Mouse (Mus musculus): Measurements from ENCODE around the gene Tgds. TPM values are rescaled to one million over a fixed set of nuclear protein-coding genes. Genes with fewer than 3 reads are reported as not detected.
A peak's percentile ranks its signal among the peaks of the same experiment; 100 is the strongest.

Gene Tgds
- polyA plus RNA-seq, 1 experiment = 13.7 TPM

DNA sequence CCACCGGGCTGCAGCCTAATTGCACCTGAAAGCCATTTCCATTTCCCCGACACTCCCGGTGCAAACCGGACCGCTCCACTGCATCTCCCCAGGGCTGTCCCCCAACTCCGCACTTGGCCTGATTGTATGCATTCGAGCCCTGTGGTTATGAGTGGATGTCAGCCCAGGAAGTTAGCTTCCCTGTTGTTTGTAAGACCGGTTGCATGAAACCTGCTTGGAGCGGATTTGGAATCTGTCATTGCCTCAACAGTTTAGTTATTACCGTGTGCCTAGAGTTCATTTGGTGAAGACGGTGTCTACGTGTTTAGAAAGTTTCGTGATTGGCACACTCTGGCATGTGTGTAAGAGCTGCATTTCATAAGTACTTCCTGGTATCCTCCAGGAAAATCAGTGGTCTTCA, 4.9 kb upstream of the Tgds start:
- peaks cover 4% of the 10 kb centered on the region for H3K4me1 ChIP-seq (replicated peaks; ENCODE audit: control insufficient read depth, insufficient read depth, low read length)

DNA sequence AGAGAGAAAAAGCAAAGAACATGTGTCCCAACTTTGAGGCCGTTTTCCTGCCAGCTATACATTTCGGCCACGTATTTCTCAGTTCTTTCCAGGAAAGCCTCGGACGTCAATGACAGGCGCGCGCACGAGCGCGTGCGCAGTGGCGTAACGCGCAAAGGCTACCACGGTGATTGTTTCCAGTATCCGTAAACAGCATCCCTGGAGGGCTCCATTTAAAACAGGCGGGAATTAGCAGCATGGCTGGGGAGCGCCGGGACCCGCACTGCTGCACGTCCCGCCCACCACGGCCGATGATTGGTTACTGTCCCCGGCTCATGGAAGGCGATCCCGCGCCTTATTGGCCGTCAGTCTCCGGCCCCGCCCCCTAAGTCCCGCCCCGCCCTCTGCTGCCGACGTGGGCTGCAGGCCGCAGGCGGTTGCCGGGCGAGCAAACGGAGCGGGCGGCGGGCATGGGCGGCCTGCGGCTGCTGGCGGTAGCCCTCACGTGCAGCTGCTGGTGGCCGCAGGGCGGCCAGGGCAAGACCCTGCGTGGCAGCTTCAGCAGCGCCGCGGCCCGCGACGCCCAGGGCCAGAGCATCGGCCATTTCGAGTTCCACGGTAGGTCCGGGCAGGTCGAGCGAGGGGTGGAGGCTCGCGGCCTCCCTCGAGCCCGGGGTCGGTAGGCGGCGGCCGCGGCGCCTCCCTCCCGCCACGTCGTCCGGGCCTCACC, 4.3 kb upstream of the Tgds start, which contains the start of gene Gpr180:
TSS of gene Gpr180 (plus strand) at position 415 of the 709 bp plus-strand sequence.
- no peaks in the 10 kb centered on the region for H3K27me3 ChIP-seq (ENCODE audit: control insufficient read depth, insufficient read depth, low read length)

More for the DNA sequence above, 4.9 kb upstream of the Tgds start:
- no peak for DNase-seq
- H3K4me3 ChIP-seq (ENCODE audit: control insufficient read depth, insufficient read depth, low read length) = peak overlapping the region; percentile 65
- H3K36me3 ChIP-seq (ENCODE audit: control insufficient read depth, insufficient read depth, low read length) = 0 out of 2 replicates have a peak, but pooled peaks cover 3% of the 10 kb centered on the region
- H3K27me3 ChIP-seq (ENCODE audit: control insufficient read depth, insufficient read depth, low read length) = no peaks in the 10 kb centered on the region
- no peak overlapping the region for H3K27ac ChIP-seq (ENCODE audit: control insufficient read depth, insufficient read depth, low read length)
- 1% methylated on average over 13 of the region's 13 CpGs for WGBS
- TF ChIP-seq POLR2A (IDR thresholded peaks at IDR 0.05; ENCODE audit: control insufficient read depth, extremely low read depth, insufficient read depth, low read length, poor library complexity) (no peak), CTCF (IDR thresholded peaks at IDR 0.05; ENCODE audit: borderline replicate concordance, control insufficient read depth, extremely low read depth, insufficient read depth, low read length, poor library complexity) (no peak)

DNA sequence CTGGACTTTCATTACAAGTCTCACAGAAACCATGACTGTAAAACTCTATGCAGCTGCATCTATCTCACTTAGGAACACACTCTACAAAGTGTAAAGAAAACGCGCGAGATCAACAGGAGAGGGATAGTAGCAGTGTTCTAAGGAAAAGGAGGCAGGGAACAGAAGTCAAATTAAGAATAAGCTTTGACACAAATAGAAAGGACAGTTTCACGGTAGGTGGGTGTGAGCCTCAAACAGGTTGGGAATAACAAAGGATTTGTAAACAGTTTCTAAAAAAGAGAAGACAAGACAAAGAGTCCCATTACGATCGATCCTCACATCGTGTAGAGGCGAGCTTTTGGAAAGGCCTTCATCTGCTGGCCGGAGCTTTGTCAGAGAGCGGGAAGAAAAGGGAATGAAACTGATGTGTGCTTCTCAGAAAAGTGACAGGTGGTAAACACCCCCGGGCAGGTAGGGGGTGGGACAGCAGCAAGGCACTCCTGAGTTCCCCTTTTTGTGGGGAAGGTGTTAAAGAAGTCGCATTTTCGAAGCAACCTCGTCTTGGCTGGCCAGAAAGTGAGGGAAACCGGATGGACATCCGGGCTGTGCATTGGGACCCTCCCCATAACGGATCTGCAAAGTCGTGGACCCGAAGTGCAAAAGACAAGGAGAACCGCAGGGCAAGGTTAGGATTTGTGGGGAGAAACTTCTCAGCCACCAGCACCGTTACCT, 469 bp downstream of the Tgds start:
- Histone ChIP-seq H3K4me1 (replicated peaks; ENCODE audit: control insufficient read depth, insufficient read depth, low read length) (peaks cover 9% of the 10 kb centered on the region), H3K4me3 (ENCODE audit: control insufficient read depth, insufficient read depth, low read length) (peak overlapping the region; percentile 86), H3K27me3 (ENCODE audit: control insufficient read depth, insufficient read depth, low read length) (no peaks in the 10 kb centered on the region), H3K27ac (ENCODE audit: control insufficient read depth, insufficient read depth, low read length) (no peak overlapping the region), H3K36me3 (ENCODE audit: control insufficient read depth, insufficient read depth, low read length) (peaks cover 13% of the 10 kb centered on the region)
- DNase-seq = no peak
- whole genome bisulfite sequencing = 14% methylated on average over 21 of the region's 21 CpGs
- no peak for TF ChIP-seq POLR2A (IDR thresholded peaks at IDR 0.05; ENCODE audit: control insufficient read depth, extremely low read depth, insufficient read depth, low read length, poor library complexity)
- no peak; the same call in 1 of the 2 replicates for TF ChIP-seq CTCF (IDR thresholded peaks at IDR 0.05; ENCODE audit: borderline replicate concordance, control insufficient read depth, extremely low read depth, insufficient read depth, low read length, poor library complexity)

More for the DNA sequence above, 4.3 kb upstream of the Tgds start, which contains the start of gene Gpr180:
- under 1% methylated on average over 77 of the region's 77 CpGs for WGBS
- H3K4me1 ChIP-seq (replicated peaks; ENCODE audit: control insufficient read depth, insufficient read depth, low read length) = peaks cover 4% of the 10 kb centered on the region
- peak; percentile 52 for TF ChIP-seq POLR2A (IDR thresholded peaks at IDR 0.05; ENCODE audit: control insufficient read depth, extremely low read depth, insufficient read depth, low read length, poor library complexity)
- 0 out of 2 replicates have a peak, but pooled peaks have one; percentile 22 for TF ChIP-seq CTCF (IDR thresholded peaks at IDR 0.05; ENCODE audit: borderline replicate concordance, control insufficient read depth, extremely low read depth, insufficient read depth, low read length, poor library complexity)
- no peak within 1 kb of the TSS for H3K27ac ChIP-seq (ENCODE audit: control insufficient read depth, insufficient read depth, low read length)
- peak within 1 kb of the TSS; percentile 65 for H3K4me3 ChIP-seq (ENCODE audit: control insufficient read depth, insufficient read depth, low read length)
- 0 out of 2 replicates have a peak, but pooled peaks cover 3% of the 10 kb centered on the region for H3K36me3 ChIP-seq (ENCODE audit: control insufficient read depth, insufficient read depth, low read length)
- peak; percentile 94 for DNase-seq

DNA sequence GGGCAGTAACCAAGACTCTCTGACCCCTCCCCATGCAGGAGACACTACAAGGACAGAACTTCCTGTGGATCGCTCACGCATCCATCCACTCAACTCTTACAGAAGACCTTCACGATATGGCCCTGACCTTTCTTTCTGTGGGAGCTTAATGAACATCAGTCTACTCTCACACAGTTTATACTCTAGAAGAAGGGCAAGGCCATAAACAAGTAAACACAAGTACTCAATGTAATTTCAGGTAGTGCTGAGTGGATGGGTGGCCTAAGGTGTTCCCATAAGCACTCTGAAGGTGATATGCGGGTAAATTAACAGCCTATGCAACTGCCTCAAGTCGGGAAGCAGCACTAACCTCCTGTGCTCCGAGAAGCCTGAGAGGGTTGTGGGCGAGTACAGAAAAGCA, 1.1 kb downstream of the Tgds start:
- WGBS = 89% methylated on average over 7 of the region's 7 CpGs
- no peak for DNase-seq
- H3K4me1 ChIP-seq (replicated peaks; ENCODE audit: control insufficient read depth, insufficient read depth, low read length) = peaks cover 7% of the 10 kb centered on the region
- no peaks in the 10 kb centered on the region for H3K27me3 ChIP-seq (ENCODE audit: control insufficient read depth, insufficient read depth, low read length)
- H3K27ac ChIP-seq (ENCODE audit: control insufficient read depth, insufficient read depth, low read length) = no peak overlapping the region
- TF ChIP-seq CTCF (IDR thresholded peaks at IDR 0.05; ENCODE audit: borderline replicate concordance, control insufficient read depth, extremely low read depth, insufficient read depth, low read length, poor library complexity) (no peak), POLR2A (IDR thresholded peaks at IDR 0.05; ENCODE audit: control insufficient read depth, extremely low read depth, insufficient read depth, low read length, poor library complexity) (no peak)
- peaks cover 17% of the 10 kb centered on the region for H3K36me3 ChIP-seq (ENCODE audit: control insufficient read depth, insufficient read depth, low read length)
- no peak overlapping the region for H3K4me3 ChIP-seq (ENCODE audit: control insufficient read depth, insufficient read depth, low read length)

DNA sequence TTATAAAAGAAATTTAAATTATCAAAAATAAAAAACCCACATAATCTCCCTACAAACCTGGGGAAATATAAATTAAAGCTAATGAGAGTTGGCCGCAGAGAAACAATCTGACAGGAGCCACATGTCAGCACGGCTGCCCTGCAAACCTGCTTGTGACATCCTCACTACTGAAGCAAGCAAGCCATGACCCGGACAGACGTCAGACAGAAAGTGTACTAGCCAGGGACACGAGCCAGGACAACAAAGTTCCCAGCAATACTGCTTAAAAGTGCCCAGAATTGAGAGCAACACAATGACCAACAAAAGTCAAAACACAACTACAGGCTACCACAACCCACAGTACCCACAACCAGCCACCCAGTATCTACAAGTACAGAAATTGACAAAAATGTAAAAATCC, 6.3 kb downstream of the Tgds start:
- H3K36me3 ChIP-seq (ENCODE audit: control insufficient read depth, insufficient read depth, low read length) = peaks cover 38% of the 10 kb centered on the region
- WGBS = 98% methylated on average over 5 of the region's 5 CpGs
- TF ChIP-seq POLR2A (IDR thresholded peaks at IDR 0.05; ENCODE audit: control insufficient read depth, extremely low read depth, insufficient read depth, low read length, poor library complexity) (no peak), CTCF (IDR thresholded peaks at IDR 0.05; ENCODE audit: borderline replicate concordance, control insufficient read depth, extremely low read depth, insufficient read depth, low read length, poor library complexity) (no peak)
- no peak overlapping the region for H3K27ac ChIP-seq (ENCODE audit: control insufficient read depth, insufficient read depth, low read length)
- 0 out of 2 replicates have a peak, but pooled peaks cover under 1% of the 10 kb centered on the region for H3K4me1 ChIP-seq (replicated peaks; ENCODE audit: control insufficient read depth, insufficient read depth, low read length)
- no peak overlapping the region for H3K4me3 ChIP-seq (ENCODE audit: control insufficient read depth, insufficient read depth, low read length)
- no peaks in the 10 kb centered on the region for H3K27me3 ChIP-seq (ENCODE audit: control insufficient read depth, insufficient read depth, low read length)
- DNase-seq = no peak

DNA sequence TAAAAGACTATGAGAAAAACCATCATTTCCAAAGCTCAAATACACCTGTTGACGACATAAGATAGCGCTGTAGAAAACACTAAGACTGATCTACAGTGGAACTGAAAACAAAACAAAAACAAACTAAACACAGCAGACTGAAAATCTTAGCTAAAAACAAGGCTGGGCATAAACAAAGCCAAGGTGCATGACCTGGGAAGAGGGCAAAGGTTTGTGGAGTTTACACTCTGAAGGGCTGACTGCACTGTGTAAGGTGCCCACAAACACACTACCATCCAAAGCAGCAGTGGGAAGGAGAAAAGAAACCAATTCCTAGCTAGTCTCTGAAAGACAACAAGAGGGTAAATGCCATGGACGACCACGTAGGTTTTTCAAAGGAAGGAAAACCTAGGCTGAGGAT, 7.8 kb downstream of the Tgds start:
- Histone ChIP-seq H3K36me3 (ENCODE audit: control insufficient read depth, insufficient read depth, low read length) (peaks cover 52% of the 10 kb centered on the region), H3K27ac (ENCODE audit: control insufficient read depth, insufficient read depth, low read length) (no peak overlapping the region), H3K4me3 (ENCODE audit: control insufficient read depth, insufficient read depth, low read length) (no peak overlapping the region), H3K4me1 (replicated peaks; ENCODE audit: control insufficient read depth, insufficient read depth, low read length) (no peaks in the 10 kb centered on the region), H3K27me3 (ENCODE audit: control insufficient read depth, insufficient read depth, low read length) (no peaks in the 10 kb centered on the region)
- no peak for TF ChIP-seq CTCF (IDR thresholded peaks at IDR 0.05; ENCODE audit: borderline replicate concordance, control insufficient read depth, extremely low read depth, insufficient read depth, low read length, poor library complexity)
- no peak for TF ChIP-seq POLR2A (IDR thresholded peaks at IDR 0.05; ENCODE audit: control insufficient read depth, extremely low read depth, insufficient read depth, low read length, poor library complexity)
- DNase-seq = no peak
- WGBS = 90% methylated on average over 4 of the region's 4 CpGs
